Mouse (Mus musculus): ENCODE data around the gene Cln5.

Gene Cln5

DNA sequence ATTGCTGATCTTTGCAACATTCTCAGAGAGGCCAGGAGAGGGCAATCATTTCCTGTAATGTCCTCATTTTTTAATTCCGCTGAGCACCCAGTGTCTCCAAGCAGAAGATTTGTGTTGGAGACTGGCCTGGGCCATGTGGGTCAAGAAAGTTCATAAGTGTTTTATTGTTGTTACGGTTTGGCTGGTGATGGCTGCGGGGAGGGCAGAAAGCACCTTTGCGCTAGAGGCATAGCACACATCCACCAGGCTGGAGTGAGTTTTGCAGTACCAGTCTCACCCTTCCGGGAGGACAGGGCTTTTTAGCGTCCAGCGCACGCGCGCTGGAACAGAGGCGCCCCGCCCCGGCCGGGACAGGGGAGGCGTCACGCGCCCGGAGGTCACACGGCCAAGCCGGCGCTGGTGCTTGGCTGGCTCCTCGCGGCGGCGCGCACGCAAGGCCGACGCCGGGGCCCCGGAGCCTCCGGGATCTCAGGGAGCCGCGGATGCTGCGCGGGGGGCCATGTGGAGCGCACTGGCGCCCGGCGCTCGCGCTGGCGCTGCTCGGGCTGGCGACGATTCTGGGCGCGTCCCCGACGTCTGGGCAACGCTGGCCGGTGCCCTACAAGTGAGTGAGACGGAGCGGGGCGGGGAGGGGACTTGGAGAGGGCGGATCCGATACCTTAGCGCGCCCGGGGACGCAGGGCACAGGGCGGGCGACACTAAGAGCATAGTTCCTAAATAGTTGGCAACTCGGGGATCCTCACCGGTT, at the start of gene Cln5:
Gene Cln5, plus strand, starts transcription at position 353 of the 748 bp plus-strand sequence.
- peak; percentile 84 to 89 for DNase-seq (ENCODE audit: low spot score in 2 of 2)

DNA sequence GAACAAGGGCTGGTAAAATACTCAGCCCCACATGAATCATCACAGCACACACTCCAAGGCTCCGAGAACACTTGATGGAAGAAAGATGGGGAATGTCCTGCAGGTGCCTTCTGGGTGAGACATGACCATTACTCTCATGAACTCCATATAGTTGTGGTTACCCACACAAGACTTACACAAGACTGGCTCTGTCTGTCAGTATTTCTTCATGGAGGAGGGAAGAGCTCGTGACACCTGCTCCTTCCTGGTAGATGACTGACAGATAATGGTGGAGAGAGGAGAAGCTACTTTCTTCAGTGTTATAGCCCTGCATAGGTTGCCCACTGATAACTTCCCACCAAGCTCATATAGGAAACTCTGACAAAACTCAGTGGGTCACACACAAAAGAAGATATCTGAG, 40.8 kb upstream of the Cln5 start:
- DNase-seq (ENCODE audit: low spot score in 2 of 2) = no peak

DNA sequence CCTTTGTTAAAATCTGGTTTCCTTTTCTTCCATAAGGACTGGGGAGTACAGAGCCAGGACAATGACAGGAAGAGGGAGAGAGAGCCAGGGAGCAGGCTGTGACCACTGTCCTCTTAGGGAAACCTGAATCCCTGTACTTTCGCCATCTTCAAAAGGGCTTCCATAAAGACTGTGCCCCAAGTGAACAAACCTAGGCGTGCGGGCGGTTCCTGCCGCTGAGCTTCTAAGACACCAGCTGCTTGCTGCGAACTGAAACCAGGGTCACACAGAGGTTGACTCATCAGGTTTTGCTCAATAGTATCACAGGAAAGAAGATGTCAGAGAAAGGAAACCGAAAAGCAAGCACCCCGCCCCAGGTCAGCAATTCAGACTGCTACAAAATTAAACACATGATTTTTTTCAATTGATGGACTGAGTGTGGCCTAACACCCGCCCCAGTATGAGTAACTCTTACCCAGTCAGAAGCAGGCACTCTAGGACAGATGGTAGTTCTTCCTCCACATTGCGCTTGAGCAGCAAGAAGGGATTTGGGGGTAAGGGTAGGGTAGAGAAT, 36.7 kb upstream of the Cln5 start:
- DNase-seq (ENCODE audit: low spot score in 2 of 2) = no peak

DNA sequence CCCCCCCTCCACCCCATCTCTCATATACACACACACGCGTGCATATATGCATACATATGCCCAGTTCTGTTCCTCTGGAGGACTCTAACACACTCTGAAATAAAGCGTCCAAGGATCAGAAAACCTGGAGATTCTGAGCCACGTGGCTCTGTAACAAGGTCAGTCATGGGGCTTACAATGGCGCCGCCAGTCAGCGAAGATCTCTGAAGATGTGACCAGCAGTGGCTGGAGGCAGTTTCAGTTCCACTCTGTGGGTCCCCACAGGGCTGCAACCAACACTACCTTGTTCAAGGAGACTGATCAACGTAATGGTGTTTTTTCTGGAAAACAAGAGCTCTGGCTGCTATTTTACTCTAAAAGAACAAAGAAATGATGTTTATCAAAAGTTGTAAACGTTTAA, 35.9 kb upstream of the Cln5 start:
- DNase-seq (ENCODE audit: low spot score in 2 of 2) = peak in 1 of 2 experiments; percentile 13

DNA sequence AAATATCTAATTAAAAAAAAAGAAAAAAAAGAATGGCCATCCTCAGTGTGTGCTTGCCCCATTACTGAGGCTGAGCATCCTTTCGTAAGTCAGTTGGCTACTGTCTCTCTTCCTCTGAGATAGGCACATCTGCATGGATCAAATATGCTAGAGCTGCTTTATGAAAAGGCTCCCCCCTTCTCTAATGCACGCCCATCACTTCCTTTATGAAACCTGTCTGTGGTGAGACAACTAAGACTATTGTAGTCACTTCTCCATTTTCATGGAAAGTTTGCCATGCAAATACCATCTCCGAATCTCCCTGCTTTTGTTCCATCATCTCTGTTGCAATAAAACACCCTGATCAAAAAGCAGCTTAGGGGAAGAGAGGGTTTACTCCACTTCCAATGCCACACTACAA, 33.0 kb upstream of the Cln5 start:
- DNase-seq (ENCODE audit: low spot score in 2 of 2) = no peak

DNA sequence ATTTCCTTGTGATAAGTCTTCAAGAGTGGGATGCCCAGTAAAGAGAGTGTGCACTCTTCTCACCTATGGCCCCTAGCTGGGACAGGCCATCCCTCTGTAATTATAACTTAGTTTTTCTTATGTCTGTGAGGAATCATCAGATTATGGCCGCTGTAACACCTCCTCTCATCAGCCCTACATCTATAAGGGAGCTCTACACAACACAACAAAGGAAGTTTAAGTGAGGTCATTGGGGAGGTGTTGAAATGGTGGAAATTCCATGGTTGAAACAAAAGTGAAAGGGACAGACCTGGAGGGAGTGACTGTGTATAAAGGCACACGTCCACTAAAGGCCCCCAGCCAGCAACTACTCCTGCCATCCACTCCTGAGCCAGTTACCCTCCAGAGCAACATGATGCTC, 23.3 kb upstream of the Cln5 start, which contains the start of gene Acod1:
Gene Acod1, plus strand, starts transcription at position 301 of the 400 bp plus-strand sequence.
- no peak for DNase-seq (ENCODE audit: low spot score in 2 of 2)

DNA sequence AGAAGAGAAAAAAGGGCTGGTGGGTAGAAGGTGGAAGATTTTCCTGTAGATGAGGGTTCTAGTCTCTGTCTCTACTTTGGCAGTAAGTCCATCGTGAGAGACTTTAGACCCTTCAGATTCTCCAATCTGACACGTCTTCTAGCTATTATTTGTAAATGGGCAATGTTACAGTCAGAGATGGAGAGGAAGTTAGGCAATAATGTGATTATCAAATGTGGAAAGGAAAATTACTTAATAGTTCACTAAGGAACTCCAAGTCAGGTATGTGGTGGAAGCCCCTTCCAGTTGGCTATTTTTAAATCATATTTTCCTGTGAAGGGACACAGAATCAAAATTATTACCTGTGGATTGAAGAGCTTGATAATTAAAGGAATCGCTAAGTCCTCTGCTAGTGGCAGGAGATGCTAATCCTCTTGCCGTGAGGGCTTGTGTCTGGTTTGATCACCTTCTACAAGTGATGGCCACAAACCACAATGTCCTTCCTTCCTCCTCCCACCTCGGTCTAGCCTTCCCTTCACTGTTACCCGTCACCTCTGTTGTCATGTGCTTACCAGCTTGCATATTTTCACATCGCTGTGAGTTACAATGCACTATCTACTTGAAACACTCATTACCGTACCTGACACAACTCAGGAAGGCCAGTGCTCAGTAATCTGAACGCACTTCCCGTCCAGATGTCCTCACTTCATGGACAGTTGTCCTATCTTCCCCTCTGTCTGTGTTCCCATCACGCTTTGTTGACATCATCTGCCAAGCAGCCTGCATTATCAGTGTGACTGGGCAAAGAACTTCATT, 21.5 kb upstream of the Cln5 start:
- DNase-seq (ENCODE audit: low spot score in 2 of 2) = no peak

DNA sequence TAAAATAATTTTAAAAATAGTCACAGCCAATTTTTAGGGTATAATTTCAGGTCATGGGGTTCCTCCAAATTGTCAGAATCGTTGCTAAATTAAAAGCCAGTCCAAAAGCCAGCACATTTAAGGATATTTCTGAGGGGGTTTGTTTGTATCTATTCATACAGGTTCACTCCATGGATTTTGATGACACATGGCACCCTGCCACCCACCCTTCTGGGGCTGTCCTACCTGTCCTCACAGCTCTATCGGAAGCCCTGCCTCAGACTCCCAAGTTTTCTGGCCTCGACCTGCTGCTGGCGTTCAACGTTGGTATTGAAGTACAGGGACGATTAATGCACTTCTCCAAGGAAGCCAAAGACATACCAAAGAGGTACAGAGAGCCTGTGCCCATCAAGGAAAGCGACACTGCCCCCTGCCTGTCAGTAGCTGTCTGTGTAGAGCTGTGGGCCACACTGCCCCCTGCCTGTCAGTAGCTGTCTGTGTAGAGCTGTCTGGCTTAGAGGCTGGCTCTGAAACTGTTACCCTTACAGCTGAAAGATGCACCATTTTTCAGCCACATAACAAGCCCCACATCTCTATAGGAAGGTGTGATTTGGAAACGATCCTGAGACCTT, 18.8 kb upstream of the Cln5 start:
- peak; percentile 67 to 74 for DNase-seq (ENCODE audit: low spot score in 2 of 2)

DNA sequence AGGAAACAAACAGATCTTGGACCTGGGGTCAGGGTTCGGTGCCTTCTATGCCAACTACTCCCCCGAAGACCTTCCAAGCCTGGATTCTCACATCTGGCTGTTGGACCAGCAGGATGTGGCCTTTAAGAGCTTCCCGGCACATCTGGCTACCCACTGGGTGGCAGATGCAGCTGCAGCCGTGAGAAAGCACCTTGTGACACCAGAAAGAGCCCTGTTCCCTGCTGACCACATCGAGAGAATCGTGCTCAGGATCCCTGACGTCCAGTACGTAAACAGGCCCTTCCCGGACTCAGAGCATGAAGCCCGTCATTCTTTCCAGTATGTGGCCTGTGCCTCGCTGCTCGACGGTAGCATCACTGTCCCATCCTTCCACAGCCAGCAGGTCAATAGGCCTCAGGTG, 15.3 kb upstream of the Cln5 start:
- DNase-seq (ENCODE audit: low spot score in 2 of 2) = no peak

DNA sequence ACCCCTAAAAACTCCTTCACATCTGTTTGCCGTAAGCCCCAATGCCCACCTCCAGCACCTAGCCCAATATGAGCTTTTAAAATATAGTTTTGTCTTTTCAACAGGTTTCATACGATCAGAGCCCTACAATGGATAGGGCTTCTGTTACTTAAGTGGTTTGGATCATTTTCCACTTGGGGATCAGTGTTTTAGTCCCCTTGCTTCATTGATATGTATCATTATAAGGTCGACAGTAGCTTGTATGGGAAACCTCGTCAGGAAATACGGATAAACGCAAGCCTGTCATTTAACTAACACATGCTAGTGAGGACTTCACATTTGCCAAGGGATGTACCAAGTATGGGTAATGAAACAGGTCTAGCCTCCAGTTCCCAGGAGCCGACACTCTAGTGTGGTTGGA, 13.4 kb upstream of the Cln5 start:
- DNase-seq (ENCODE audit: low spot score in 2 of 2) = no peak

DNA sequence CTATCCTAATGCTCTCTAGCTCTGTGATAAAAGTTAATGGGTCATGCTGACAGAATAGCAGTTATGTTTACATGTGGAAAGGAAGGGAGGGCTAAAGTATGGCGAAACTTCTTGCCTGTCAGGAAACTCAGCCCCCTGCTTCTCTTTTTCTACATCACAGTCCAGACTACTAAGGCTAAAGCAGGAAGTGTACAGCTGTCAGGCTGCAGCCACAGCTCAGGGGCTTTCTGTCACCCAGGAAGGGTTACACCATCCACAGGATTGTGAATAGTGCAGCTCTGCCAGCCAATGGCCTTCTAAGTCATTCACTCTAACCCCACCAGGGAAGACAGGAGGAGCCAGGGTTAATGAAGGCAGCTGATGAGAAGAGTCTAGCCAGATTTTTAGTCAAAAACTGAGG, 11.0 kb upstream of the Cln5 start:
- no peak for DNase-seq (ENCODE audit: low spot score in 2 of 2)

DNA sequence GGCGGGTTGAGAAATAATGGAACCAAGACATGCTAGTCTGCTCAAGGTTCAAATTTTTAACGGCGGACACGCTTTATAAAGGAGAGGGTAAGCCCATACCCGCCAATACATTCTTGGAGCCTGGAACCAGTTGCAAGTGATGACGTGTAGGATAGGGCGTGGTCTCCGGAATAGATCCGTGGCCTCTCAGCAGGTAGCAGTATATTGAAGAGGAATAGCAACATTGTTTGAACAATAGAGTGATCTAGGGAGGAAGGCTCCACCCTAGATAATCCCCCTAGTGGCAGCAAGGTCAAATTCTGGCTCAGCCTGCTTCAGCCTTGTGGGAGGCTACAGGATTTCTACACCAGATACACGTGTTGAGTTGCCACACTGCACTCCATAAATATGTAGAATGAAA, 10.5 kb upstream of the Cln5 start:
- DNase-seq (ENCODE audit: low spot score in 2 of 2) = no peak

DNA sequence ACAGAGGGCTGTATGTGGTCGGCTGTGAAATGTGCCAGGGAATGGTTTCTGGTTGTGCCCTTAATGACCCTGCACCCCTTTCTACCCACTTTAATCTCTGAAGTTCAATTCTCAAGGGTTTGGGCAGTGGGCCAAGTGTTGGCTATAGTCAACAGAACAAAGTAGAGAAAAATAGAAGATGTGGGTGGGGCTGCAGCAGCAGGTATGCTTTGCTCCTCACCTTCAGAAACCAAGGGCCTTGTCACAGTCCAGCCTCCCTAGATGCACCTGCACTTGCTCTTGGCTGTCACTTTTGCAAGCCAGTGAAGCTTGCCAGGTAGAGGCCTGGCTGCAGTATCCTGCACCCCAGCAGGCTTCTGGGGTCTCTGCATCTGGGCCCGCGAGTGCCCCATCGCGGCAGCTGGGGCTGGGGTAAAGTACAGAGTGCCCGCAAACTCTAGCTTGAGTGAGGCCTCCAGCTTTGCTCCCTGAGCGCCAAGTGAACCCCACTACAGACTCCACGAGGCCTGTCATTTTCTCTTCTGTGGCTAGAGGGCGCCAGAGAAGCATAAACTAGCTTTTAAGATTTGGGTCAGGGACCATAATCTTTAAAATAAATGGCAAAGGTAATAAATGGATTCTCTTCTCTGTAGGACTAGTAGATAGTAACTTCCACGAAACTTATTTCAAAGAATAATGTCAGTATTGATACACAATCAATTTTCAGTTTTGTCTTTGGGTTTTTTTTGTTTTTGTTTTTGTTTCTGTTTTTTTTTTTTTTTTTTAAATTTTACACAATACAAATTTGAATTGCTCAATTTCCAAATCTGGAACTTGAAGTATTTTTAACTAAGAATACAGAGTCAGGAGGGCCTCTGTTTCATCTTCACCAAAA, 4.5 kb upstream of the Cln5 start:
- DNase-seq (ENCODE audit: low spot score in 2 of 2) = peak; percentile 62 to 80

DNA sequence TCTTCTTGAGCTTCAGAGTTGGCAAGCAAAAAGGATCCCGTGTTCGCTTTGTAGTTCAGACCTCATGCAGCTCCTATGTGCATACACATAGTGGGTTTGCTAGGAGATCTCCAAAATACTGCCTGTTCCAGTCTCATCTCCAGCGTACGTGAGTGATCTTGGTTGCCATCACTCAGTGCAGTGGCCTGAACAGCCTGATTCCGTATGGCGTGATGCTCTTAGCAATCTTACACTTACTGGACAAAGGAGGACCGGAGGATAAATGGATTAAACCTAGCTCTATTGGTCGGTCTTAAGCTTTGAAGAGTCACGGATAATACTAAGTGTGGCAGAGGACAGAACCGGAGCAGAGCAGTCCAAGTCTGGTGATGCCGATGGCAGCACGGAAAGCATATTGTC, 552 bp upstream of the Cln5 start:
- DNase-seq (ENCODE audit: low spot score in 2 of 2) = no peak

DNA sequence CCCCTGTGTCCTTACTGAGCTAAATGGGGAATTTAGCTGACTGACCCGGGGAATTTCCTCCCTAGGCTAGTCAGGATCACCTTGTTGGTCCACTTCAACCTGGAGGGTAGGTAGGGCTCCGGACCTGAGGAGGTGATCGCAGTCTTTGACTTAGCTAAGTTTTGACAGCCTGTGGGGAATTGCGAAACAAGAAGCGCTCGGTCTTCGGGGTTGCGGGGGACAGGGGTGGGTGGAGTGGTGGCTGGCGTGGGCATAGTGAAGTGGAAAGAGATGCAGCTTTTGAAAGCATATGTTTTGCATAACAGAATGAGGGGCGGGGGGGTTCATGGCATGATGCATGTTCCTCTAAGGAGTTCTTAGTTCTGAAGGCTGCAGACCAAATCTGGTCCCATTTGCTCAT, 774 bp downstream of the Cln5 start:
- DNase-seq (ENCODE audit: low spot score in 2 of 2) = peak in 1 of 2 experiments; percentile 20

DNA sequence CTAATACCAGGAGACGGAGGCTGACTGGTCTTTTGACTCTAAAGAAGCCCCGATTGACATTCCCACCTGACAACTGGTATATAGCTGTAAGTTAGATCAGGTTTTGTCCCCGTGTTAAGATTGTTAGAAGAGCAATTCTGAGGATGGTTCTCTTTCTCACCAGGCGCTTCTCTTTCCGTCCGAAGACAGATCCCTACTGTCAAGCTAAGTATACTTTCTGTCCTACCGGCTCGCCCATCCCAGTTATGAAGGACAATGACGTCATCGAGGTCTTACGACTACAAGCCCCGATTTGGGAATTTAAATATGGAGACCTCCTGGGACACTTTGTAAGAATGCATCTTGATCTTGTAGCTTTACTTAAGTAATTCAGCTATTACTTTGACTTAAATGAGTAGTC, 1.5 kb downstream of the Cln5 start:
- no peak for DNase-seq (ENCODE audit: low spot score in 2 of 2)

DNA sequence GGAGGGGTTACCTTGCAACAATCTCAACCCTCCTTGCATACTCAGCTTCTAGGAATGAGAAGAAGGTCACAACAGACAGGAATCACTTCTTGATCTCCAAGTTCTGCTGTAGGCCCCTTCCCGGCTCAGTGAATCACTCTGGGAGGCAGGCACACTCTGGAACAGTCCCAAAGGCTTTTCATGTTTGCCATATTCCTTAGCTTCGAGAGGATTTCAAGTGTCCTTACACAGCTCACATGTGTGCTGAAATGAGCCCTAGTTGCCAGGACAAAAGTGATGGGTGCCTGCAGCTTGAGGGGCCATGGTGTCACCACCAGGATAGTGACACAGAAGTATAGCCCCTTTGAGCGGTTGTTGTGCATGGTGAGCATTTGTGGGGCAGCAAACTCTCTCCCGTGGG, 2.7 kb downstream of the Cln5 start:
- no peak for DNase-seq (ENCODE audit: low spot score in 2 of 2)

DNA sequence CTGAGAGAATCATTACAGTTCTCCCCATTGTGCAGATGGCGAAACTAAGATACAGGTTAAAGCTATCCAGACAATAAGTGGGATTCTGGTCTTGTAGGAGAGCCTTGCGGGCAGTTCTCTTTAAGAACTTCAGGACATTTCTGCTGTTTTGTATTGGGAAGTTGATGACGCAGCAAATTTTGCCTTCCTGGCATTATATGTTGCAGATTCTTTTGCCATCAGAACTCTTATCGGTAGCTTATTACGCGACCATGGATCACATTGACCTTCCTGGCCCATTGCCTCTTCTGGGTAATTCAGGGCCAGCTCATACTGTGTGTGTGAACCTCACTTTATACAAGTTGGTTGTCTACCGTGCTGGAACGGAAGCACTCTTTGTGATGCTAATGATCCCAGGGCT, 3.8 kb downstream of the Cln5 start:
- no peak for DNase-seq (ENCODE audit: low spot score in 2 of 2)

DNA sequence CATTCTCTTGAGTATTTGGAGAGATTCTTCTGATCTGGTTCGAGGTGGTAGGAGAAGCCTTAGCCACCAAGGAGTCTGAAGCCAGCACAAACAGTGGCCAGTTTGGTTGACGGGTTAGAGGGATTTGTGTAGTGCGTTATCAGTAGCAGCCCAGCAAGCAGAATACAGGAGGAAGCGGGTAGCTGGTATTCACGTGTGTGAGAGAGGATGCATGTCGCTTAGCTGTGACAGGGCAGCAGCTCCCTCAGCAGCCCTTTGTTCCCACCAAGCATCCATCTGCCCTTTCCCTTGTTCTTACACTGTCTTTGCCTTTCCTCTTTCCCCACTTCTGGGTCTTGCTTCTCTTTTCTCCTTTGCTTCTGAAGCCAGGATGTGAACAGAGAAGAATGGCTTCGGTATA, 5.2 kb downstream of the Cln5 start:
- no peak for DNase-seq (ENCODE audit: low spot score in 2 of 2)

DNA sequence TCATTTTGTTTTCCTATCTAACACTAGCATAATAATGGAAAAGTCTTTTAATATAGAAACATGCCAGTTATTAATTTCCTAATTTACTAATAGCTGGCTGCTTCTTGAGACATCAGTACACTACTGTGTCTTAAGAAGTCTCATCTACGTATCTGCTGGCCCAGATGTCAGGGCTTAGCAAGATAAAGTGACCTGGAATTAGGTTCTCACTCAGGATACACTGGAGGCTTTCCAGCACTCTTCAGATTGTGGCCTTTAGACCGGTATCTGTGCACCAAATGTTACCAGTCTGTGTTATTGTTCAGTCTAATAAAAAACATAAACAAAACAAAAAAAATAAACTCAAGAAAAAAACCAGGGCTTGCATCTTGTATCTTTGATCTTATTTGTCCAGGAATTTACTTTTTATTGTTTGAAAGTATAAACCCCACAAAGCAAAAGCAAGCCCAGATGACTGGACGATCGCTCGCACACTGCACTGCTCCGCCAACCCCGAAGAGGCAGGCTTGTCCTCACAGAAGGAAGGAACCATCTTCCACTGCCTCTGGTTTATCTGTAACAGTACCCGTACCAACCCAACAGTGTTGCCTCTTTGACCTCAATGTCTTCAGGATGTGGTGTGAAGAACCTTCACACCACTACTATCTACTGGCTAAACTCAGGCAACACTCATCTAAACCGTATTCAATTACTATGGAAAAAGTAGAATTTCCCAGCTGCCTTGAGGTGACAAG, 7.4 kb downstream of the Cln5 start:
- no peak for DNase-seq (ENCODE audit: low spot score in 2 of 2)
